Mouse (Mus musculus): ENCODE measurements around the gene F13b.
A peak's percentile ranks its signal among the peaks of the same experiment; 100 is the strongest.

F13b gene

GRCm38 (mm10) chr1:139501258-139501752 lies at the start of gene F13b:
F13b (plus strand) TSS chr1:139501702.
- no peak for DNase-seq (ENCODE audit: low spot score in 2 of 2)

GRCm38 (mm10) chr1:139454340-139455225 lies 46.9 kb upstream of the F13b start, which contains the start of gene Aspm:
Aspm (plus strand) TSS chr1:139454772.
- peak; percentile 80 to 86 for DNase-seq (ENCODE audit: low spot score in 2 of 2)

- no peak for DNase-seq (ENCODE audit: low spot score in 2 of 2)
Measured at GRCm38 (mm10) chr1:139455226-139455869, 46.2 kb upstream of the F13b start.

DNA sequence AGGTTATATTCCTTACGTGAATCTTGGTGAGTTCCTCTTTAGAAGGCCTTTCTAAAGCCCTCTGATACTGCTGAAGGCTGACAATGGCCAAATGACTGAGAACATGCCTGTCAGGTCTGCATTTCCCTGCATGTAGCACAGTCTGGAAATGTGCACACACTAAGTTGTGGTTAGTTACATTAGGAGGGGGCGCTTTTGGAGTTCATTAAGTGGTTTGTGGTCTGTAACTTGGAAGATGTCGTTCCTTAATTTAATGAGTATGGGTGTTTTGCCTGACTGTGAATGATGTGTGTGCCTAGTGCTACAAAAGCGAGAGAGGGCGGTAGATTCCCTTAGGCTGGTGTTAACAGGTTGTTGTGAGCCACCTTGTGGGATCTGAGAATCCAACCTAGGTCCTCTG lies 40.7 kb upstream of the F13b start:
- no peak for DNase-seq (ENCODE audit: low spot score in 2 of 2)

- DNase-seq (ENCODE audit: low spot score in 2 of 2) = no peak
Measured at GRCm38 (mm10) chr1:139465936-139466335, 35.6 kb upstream of the F13b start.

- DNase-seq (ENCODE audit: low spot score in 2 of 2) = no peak
Measured at GRCm38 (mm10) chr1:139478898-139479297, 22.6 kb upstream of the F13b start.

DNA sequence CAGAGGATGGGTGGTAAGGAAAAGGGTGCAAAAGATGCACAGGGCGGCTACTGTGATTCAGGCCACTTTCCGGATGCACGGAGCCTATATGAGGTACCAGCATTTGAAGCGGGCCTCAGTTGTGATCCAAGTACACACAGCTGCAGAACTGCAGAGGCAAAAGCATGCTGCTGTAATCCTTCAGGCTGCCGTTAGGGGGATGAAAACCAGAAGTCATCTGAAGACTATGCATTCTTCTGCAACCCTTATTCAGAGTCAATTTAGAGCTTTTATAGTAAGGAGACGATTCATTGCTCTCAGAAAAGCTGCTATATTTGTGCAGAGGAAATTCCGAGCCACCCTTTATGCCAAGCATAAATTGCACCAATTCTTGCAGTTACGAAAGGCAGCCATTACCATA lies 21.3 kb upstream of the F13b start:
- no peak for DNase-seq (ENCODE audit: low spot score in 2 of 2)

GRCm38 (mm10) chr1:139481146-139481545 lies 20.4 kb upstream of the F13b start:
- no peak for DNase-seq (ENCODE audit: low spot score in 2 of 2)

- no peak for DNase-seq (ENCODE audit: low spot score in 2 of 2)
Measured at GRCm38 (mm10) chr1:139494630-139495029, 6.9 kb upstream of the F13b start.

DNA sequence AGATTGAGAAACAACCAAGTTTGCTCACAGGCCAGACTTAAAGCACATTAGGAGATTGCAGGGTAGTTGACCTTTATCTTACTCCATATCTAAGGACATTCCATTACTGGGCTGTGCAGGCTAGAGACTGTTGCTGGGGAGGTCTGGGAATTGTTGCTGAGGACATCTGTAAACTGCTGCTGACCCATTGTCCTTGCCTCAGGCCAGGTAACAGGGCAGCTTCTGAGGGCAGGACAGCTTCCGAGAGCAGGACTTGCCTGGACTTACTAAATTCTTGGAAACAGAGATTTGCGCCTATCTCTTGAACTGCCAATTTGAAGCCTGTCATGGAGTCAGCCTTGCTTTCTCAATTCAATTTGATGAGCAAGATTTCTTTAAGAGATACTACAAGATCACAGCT lies 6.1 kb upstream of the F13b start:
- no peak for DNase-seq (ENCODE audit: low spot score in 2 of 2)

- no peak for DNase-seq (ENCODE audit: low spot score in 2 of 2)
Measured at GRCm38 (mm10) chr1:139496212-139496611, 5.3 kb upstream of the F13b start.

DNA sequence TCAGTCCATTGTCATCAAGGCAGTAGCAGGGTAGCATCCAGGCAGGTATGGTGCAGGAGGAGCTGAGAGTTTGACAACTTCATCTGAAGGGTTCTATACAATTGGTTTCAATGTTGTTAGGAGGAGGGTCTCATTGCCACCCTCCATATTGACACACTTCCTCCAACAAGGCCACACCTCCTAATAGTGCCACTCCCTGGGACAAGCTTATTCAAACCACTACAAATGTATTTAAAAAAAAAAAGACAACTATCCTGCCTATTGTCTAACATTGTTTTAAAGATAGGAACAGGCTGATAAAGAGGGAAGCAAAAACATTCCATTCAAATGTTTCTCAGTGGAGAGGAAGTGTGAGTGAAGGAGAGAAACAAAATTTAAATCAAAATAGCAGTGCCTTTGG lies 1.8 kb upstream of the F13b start:
- no peak for DNase-seq (ENCODE audit: low spot score in 2 of 2)

DNA sequence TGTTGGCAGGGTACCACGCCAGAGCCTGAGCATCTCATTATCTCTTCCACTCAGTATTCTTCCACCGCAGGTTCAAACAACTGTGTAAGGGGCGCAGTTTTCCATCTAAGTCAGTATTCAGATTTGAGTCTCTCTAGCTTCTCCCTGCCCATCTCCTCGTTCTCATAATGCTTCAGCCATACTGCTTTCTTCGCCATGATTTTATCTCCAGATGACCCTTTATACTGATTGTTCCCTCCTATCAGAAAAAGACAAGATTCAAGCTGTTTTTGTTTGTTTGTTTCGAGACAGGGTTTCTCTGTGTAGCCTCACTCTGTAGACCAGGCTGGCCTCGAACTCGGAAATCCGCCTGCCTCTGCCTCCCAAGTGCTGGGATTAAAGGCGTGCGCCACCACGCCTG lies 13.1 kb downstream of the F13b start:
- no peak for DNase-seq (ENCODE audit: low spot score in 2 of 2)

DNA sequence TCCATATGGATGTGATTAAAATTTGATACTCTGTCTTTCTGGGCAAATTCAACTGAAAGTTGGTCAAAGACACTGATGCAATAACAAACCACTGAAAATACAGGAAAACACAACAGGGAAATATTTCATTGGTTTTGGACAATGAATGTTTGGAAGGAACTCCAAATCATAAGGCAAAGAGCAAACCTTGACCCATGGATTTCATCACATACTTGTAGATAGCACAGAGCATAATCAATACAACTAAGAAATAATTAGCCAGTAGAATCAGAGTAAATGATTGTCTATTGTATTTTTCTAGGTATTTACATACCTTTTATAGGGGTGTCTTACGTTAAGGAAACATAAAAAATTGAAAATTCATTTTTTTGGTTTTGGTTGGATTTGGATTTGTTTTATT lies 47.0 kb downstream of the F13b start:
- DNase-seq (ENCODE audit: low spot score in 2 of 2) = no peak

GRCm38 (mm10) chr1:139551311-139551710 lies 49.8 kb downstream of the F13b start:
- DNase-seq (ENCODE audit: low spot score in 2 of 2) = no peak

DNA sequence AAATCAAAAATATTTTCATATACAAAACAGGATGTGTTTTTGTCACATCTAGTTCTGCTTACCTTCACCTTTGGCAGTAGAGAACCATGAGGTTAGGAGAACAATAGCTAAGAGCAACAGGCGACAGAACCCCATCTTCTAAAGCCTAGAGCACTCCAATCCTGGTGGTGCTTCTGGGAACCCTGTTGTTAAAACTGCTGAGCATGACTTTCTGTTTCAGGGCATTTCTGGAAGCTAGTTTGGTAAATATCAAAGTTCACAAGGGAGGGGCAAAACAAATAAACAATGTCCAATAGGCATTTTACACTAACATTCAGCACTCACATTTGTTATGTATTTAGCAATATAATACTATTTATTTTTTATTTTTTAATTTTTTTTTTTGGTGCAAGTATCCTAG lies 58.5 kb downstream of the F13b start, which contains the start of gene Cfhr1:
Cfhr1 (minus strand) TSS at position 249 of the 400 bp plus-strand sequence.
- DNase-seq (ENCODE audit: low spot score in 2 of 2) = no peak

All from right cerebral cortex, postnatal 36 days (tissue).